Mouse (Mus musculus): ENCODE data around the gene Wdr38.

Gene Wdr38

GRCm38 (mm10) chr2:38997386-38998374 lies at the start of gene Wdr38:
Wdr38 (plus strand) TSS chr2:38997476.
- DNase-seq = peak; percentile 83 to 84

GRCm38 (mm10) chr2:38947566-38947965 lies 49.7 kb upstream of the Wdr38 start:
- no peak for DNase-seq

- DNase-seq = no peak
Measured at GRCm38 (mm10) chr2:38950281-38950719, 47.0 kb upstream of the Wdr38 start.

- no peak for DNase-seq
Measured at GRCm38 (mm10) chr2:38953152-38953883, 44.0 kb upstream of the Wdr38 start.

- DNase-seq = no peak
Measured at GRCm38 (mm10) chr2:38956062-38956461, 41.2 kb upstream of the Wdr38 start.

- no peak for DNase-seq
Measured at GRCm38 (mm10) chr2:38957671-38958223, 39.5 kb upstream of the Wdr38 start.

- no peak for DNase-seq
Measured at GRCm38 (mm10) chr2:38964198-38964597, 33.1 kb upstream of the Wdr38 start.

- no peak for DNase-seq
Measured at GRCm38 (mm10) chr2:38969650-38970049, 27.6 kb upstream of the Wdr38 start.

GRCm38 (mm10) chr2:38970057-38970456 lies 27.2 kb upstream of the Wdr38 start:
- no peak for DNase-seq

GRCm38 (mm10) chr2:38973223-38973622 lies 24.1 kb upstream of the Wdr38 start:
- DNase-seq = no peak

- no peak for DNase-seq
Measured at GRCm38 (mm10) chr2:38973701-38974100, 23.6 kb upstream of the Wdr38 start.

GRCm38 (mm10) chr2:38974171-38974570 lies 23.1 kb upstream of the Wdr38 start:
- no peak for DNase-seq

- DNase-seq = no peak
Measured at GRCm38 (mm10) chr2:38975181-38975580, 22.1 kb upstream of the Wdr38 start.

- DNase-seq = no peak
Measured at GRCm38 (mm10) chr2:38975941-38976805, 21.1 kb upstream of the Wdr38 start.

GRCm38 (mm10) chr2:38977837-38978236 lies 19.4 kb upstream of the Wdr38 start:
- no peak for DNase-seq

GRCm38 (mm10) chr2:38983456-38983855 lies 13.8 kb upstream of the Wdr38 start:
- no peak for DNase-seq

- DNase-seq = no peak
Measured at GRCm38 (mm10) chr2:38986580-38986979, 10.7 kb upstream of the Wdr38 start.

- DNase-seq = no peak
Measured at GRCm38 (mm10) chr2:38987371-38987770, 9.9 kb upstream of the Wdr38 start.

GRCm38 (mm10) chr2:38987803-38988510 lies 9.3 kb upstream of the Wdr38 start:
- peak; percentile 52 to 63 for DNase-seq

GRCm38 (mm10) chr2:38988929-38989328 lies 8.3 kb upstream of the Wdr38 start:
- no peak for DNase-seq

- DNase-seq = no peak
Measured at GRCm38 (mm10) chr2:38992004-38992403, 5.3 kb upstream of the Wdr38 start.

- DNase-seq = no peak
Measured at GRCm38 (mm10) chr2:38992452-38992851, 4.8 kb upstream of the Wdr38 start.

Data from thymus, postnatal 36 days (tissue).